Mouse (Mus musculus) left cerebral cortex, adult 8-10 months (tissue): ENCODE data around the gene Ccdc88a. TPM values are rescaled to one million over a fixed set of nuclear protein-coding genes. Genes with fewer than 3 reads are reported as not detected.

Experiments used
- DNase-seq, 2 experiments: peaks; one replicate each; pipeline ENCODE4 v3.0.0; 2022; ENCODE audit warnings: low spot score in 2 of 2
- total RNA-seq, 4 experiments: library from RNA; stranded (reverse); gene quantifications; 2 replicates each; pipeline ENCODE4 v1.2.4; 2022

The Ccdc88a gene
- total RNA-seq, result 10 to 100 TPM; 52.4 to 62.0 (median 60.7) TPM

GRCm38 (mm10) chr11:29373396-29374273, at the start of gene Ccdc88a:
TSS of gene Ccdc88a (plus strand) at chr11:29373658.
- DNase-seq, result peak; percentile 96 to 97

- no peak for DNase-seq
Observed at GRCm38 (mm10) chr11:29335505-29335904, 38.0 kb upstream of the Ccdc88a start.

- DNase-seq, result no peak
Observed at GRCm38 (mm10) chr11:29341259-29341658, 32.2 kb upstream of the Ccdc88a start.

- DNase-seq, result no peak
Observed at GRCm38 (mm10) chr11:29344891-29345657, 28.4 kb upstream of the Ccdc88a start.

GRCm38 (mm10) chr11:29345673-29346286, 27.7 kb upstream of the Ccdc88a start:
- no peak for DNase-seq

- no peak for DNase-seq
Observed at GRCm38 (mm10) chr11:29350891-29351290, 22.6 kb upstream of the Ccdc88a start.

GRCm38 (mm10) chr11:29352214-29352613, 21.2 kb upstream of the Ccdc88a start:
- no peak for DNase-seq

GRCm38 (mm10) chr11:29368161-29368560, 5.3 kb upstream of the Ccdc88a start:
- no peak for DNase-seq

GRCm38 (mm10) chr11:29373050-29373395, 435 bp upstream of the Ccdc88a start:
- DNase-seq, result no peak

GRCm38 (mm10) chr11:29374274-29374656, 807 bp downstream of the Ccdc88a start:
- peak in 1 of 2 experiments; percentile 25 for DNase-seq

GRCm38 (mm10) chr11:29376635-29377034, 3.2 kb downstream of the Ccdc88a start:
- no peak for DNase-seq

GRCm38 (mm10) chr11:29378751-29379150, 5.3 kb downstream of the Ccdc88a start:
- no peak for DNase-seq

GRCm38 (mm10) chr11:29383493-29383892, 10.0 kb downstream of the Ccdc88a start:
- no peak for DNase-seq

GRCm38 (mm10) chr11:29384001-29384400, 10.5 kb downstream of the Ccdc88a start:
- no peak for DNase-seq

GRCm38 (mm10) chr11:29384617-29385016, 11.2 kb downstream of the Ccdc88a start:
- DNase-seq, result no peak

GRCm38 (mm10) chr11:29389913-29390312, 16.5 kb downstream of the Ccdc88a start:
- no peak for DNase-seq

- DNase-seq, result no peak
Observed at GRCm38 (mm10) chr11:29395135-29395746, 21.8 kb downstream of the Ccdc88a start.

GRCm38 (mm10) chr11:29400374-29400773, 26.9 kb downstream of the Ccdc88a start:
- no peak for DNase-seq

GRCm38 (mm10) chr11:29406292-29406691, 32.8 kb downstream of the Ccdc88a start:
- DNase-seq, result no peak

- DNase-seq, result no peak
Observed at GRCm38 (mm10) chr11:29423496-29423895, 50.0 kb downstream of the Ccdc88a start.

- DNase-seq, result peak in 1 of 2 experiments; percentile 37
Observed at GRCm38 (mm10) chr11:29428774-29429173, 55.3 kb downstream of the Ccdc88a start.

GRCm38 (mm10) chr11:29431011-29431410, 57.6 kb downstream of the Ccdc88a start:
- no peak for DNase-seq
